In genomic region chr2:113432590-113433291, GRCm38 (mm10) we compare ENCODE assay signal across 14 mouse cellular contexts.
"Had no signal": no experiment of that assay in that cellular context is flagged by ENCODE, and none has a peak within 500 bp of the region (broad histone marks: within the 10 kb centered on the region; RNA-seq: fewer than 3 reads in every experiment).

No protein-coding gene starts in this region.

- H3K9me3 ChIP-seq: kidney, embryonic 15.5 days; liver, embryonic 13.5 days had no signal

- H3K4me1 ChIP-seq: liver, embryonic 13.5 days had no signal

- H3K27ac ChIP-seq: kidney, embryonic 15.5 days; left cerebral cortex, adult 2 months; liver, embryonic 13.5 days had no signal

- H3K9ac ChIP-seq: kidney, embryonic 15.5 days; liver, embryonic 13.5 days had no signal

- DNase-seq: kidney, postnatal 10 days; kidney, postnatal 36 days; layer of hippocampus, postnatal 36 days; liver, embryonic 13.5 days; lung, adult 2 months; lung, postnatal 14 days; lung, postnatal 4 days; midbrain, embryonic 14.5 days; thymus, adult 18-20 months; thymus, postnatal 14 days; thymus, postnatal 4 days had no signal

- H3K4me3 ChIP-seq: kidney, embryonic 15.5 days; left cerebral cortex, adult 2 months; liver, embryonic 13.5 days had no signal

- H3K4me2 ChIP-seq: kidney, embryonic 15.5 days; liver, embryonic 13.5 days; midbrain, embryonic 11.5 days had no signal

- H3K27me3 ChIP-seq: kidney, embryonic 15.5 days; liver, embryonic 13.5 days had no signal

- H3K36me3 ChIP-seq: kidney, embryonic 15.5 days; liver, embryonic 13.5 days had no signal
